Mouse (Mus musculus): Measurements from ENCODE around the gene Srsf3. TPM values are rescaled to one million over a fixed set of nuclear protein-coding genes. Genes with fewer than 3 reads are reported as not detected.
A peak's percentile ranks its signal among the peaks of the same experiment; 100 is the strongest.

Srsf3 gene
- polyA plus RNA-seq, 1 experiment from 2014 or later = 356 TPM

DNA sequence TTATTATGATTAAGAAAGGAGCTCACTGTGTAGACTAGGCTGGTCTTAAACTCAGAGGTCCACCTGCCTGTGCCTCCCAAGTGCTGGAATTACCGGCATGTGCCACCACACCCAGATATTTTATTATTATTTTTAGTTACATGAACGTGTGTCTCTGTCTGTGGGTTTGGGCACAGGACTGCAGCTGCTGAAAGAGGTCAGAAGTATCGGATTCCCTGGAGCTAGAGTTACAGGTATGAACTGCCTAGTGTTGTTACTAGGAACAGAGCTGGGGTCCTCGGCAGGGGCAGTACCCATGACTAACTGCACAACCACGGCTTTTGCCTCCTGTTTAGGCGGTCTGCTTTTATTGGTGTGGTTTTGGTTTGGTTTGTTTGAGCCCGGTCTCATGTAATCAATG is 23.8 kb downstream of the Srsf3 start:
- no peaks in the 10 kb centered on the region for H3K9me3 ChIP-seq (ENCODE audit: control insufficient read depth, low read length)
- H3K4me2 ChIP-seq (ENCODE audit: low read length) = no peak overlapping the region
- ATAC-seq = no peak
- no peak overlapping the region for H3K4me3 ChIP-seq (ENCODE audit: low read length)
- no peak overlapping the region for H3K27ac ChIP-seq (ENCODE audit: low read depth, low read length)
- H3K27me3 ChIP-seq (replicated peaks; ENCODE audit: control insufficient read depth, insufficient read depth, low read length) = no peaks in the 10 kb centered on the region
- H3K4me1 ChIP-seq (ENCODE audit: control insufficient read depth, insufficient read depth, low read depth, low read length) = peaks cover 11% of the 10 kb centered on the region
- H3K36me3 ChIP-seq (ENCODE audit: control insufficient read depth, insufficient read depth, low read length) = no peaks in the 10 kb centered on the region
- WGBS = 33% methylated on average over 7 of the region's 7 CpGs
- no peak overlapping the region for H3K9ac ChIP-seq (ENCODE audit: low read depth, low read length)

DNA sequence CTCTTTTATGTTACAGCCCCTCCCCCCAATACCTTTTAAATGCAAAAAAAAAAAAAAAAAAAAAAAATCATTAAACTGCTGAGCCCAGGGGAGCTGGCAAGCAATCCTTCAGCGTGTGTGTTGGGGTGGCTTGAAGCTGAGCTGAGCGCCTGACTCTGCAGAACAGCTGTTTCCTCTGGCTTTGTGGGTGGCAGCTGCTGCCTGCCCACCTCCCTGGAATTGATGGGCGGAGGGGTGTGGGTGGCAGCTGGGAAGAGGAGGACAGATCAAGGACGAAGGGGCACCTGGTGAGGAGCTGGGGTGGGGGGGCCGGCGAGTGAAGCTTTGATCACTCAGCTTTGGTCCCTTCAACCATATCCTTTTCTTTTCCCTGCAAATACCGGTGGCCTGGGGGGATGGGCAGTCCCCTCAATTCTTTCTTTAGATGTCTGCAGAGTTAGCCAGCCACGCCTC is 24.3 kb downstream of the Srsf3 start:
- H3K4me3 ChIP-seq (ENCODE audit: low read length) = no peak overlapping the region
- no peak for ATAC-seq
- H3K9me3 ChIP-seq (ENCODE audit: control insufficient read depth, low read length) = no peaks in the 10 kb centered on the region
- H3K4me1 ChIP-seq (ENCODE audit: control insufficient read depth, insufficient read depth, low read depth, low read length) = peaks cover 10% of the 10 kb centered on the region
- WGBS = 4% methylated on average over 8 of the region's 8 CpGs
- H3K36me3 ChIP-seq (ENCODE audit: control insufficient read depth, insufficient read depth, low read length) = no peaks in the 10 kb centered on the region
- no peak overlapping the region for H3K9ac ChIP-seq (ENCODE audit: low read depth, low read length)
- no peak overlapping the region for H3K4me2 ChIP-seq (ENCODE audit: low read length)
- H3K27ac ChIP-seq (ENCODE audit: low read depth, low read length) = no peak overlapping the region
- H3K27me3 ChIP-seq (replicated peaks; ENCODE audit: control insufficient read depth, insufficient read depth, low read length) = no peaks in the 10 kb centered on the region

DNA sequence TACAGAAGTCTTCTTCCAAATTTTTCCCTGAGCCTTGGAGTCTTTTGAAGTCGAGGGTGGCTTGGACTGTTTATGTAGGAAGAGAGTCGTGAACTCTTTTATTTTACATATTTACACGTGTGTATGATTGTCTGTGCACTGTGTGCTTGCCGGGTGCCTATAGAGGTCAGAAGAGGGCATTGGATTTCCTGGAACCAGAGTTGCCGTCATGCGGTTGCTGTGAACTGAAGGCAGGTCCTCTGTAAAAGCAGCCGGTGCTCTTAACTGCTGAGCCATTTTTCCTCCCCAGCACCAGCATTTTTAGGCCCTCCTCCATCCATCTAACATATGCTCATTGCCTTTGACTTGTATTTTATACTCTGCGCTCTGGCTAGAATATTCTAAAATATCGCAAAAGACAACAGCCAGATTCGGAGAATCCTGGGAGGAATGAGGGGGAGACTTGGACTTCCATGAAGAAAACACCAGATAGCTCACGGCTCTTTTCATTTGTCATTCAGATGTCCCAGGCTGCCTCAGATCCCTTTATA is 25.0 kb downstream of the Srsf3 start:
- no peak overlapping the region for H3K4me3 ChIP-seq (ENCODE audit: low read length)
- no peak overlapping the region for H3K27ac ChIP-seq (ENCODE audit: low read depth, low read length)
- peaks cover 13% of the 10 kb centered on the region for H3K4me1 ChIP-seq (ENCODE audit: control insufficient read depth, insufficient read depth, low read depth, low read length)
- H3K36me3 ChIP-seq (ENCODE audit: control insufficient read depth, insufficient read depth, low read length) = no peaks in the 10 kb centered on the region
- no peaks in the 10 kb centered on the region for H3K9me3 ChIP-seq (ENCODE audit: control insufficient read depth, low read length)
- ATAC-seq = no peak
- 77% methylated on average over 11 of the region's 11 CpGs for WGBS
- no peak overlapping the region for H3K9ac ChIP-seq (ENCODE audit: low read depth, low read length)
- H3K27me3 ChIP-seq (replicated peaks; ENCODE audit: control insufficient read depth, insufficient read depth, low read length) = no peaks in the 10 kb centered on the region
- no peak overlapping the region for H3K4me2 ChIP-seq (ENCODE audit: low read length)

DNA sequence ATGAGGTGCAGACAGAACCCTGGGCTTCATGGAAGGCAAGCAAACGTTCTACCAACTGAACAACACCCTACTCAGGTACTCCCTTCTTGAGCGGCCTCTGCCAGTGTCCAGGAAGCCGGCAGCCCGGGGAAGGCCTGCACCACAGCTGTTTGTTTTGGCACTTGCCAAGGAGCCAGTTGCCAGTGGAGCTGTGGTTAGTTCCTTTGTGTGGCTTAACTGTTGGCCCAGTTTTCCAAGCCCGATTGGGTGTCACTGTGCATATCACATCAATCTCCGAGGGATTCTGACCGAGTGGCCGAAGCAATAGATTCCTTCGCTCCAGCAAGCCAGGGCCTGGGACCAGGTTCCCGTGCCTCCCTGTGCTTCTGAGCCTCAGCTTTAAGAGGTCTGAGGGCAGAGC is 25.5 kb downstream of the Srsf3 start:
- H3K9me3 ChIP-seq (ENCODE audit: control insufficient read depth, low read length) = no peaks in the 10 kb centered on the region
- H3K27me3 ChIP-seq (replicated peaks; ENCODE audit: control insufficient read depth, insufficient read depth, low read length) = no peaks in the 10 kb centered on the region
- no peak for ATAC-seq
- 66% methylated on average over 10 of the region's 10 CpGs for whole genome bisulfite sequencing
- H3K4me2 ChIP-seq (ENCODE audit: low read length) = no peak overlapping the region
- no peak overlapping the region for H3K4me3 ChIP-seq (ENCODE audit: low read length)
- no peak overlapping the region for H3K9ac ChIP-seq (ENCODE audit: low read depth, low read length)
- H3K27ac ChIP-seq (ENCODE audit: low read depth, low read length) = no peak overlapping the region
- H3K4me1 ChIP-seq (ENCODE audit: control insufficient read depth, insufficient read depth, low read depth, low read length) = peaks cover 13% of the 10 kb centered on the region
- H3K36me3 ChIP-seq (ENCODE audit: control insufficient read depth, insufficient read depth, low read length) = no peaks in the 10 kb centered on the region

DNA sequence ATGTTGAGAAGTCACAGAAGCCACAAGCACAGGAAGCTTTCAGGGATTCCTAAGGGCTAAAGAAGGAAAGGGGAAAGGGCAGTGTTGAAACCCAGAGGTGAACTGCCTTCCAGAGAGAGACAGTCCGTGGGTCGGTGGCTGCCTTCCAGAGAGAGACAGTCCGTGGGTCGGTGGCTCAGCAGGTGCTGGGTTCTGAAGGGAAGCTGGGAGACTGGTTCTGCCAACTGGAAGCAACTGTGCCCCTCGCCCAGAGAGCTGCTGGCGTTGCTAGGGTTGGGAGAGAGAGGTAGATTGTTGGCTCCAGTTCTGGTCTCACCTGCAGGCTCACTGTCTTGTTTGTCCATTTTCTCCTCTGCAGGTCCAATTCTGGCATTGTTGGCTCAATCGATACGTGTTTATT is 26.1 kb downstream of the Srsf3 start:
- Histone ChIP-seq H3K4me3 (ENCODE audit: low read length) (no peak overlapping the region), H3K36me3 (ENCODE audit: control insufficient read depth, insufficient read depth, low read length) (no peaks in the 10 kb centered on the region), H3K27me3 (replicated peaks; ENCODE audit: control insufficient read depth, insufficient read depth, low read length) (no peaks in the 10 kb centered on the region), H3K9ac (ENCODE audit: low read depth, low read length) (no peak overlapping the region), H3K27ac (ENCODE audit: low read depth, low read length) (no peak overlapping the region), H3K9me3 (ENCODE audit: control insufficient read depth, low read length) (no peaks in the 10 kb centered on the region), H3K4me2 (ENCODE audit: low read length) (no peak overlapping the region), H3K4me1 (ENCODE audit: control insufficient read depth, insufficient read depth, low read depth, low read length) (peaks cover 13% of the 10 kb centered on the region)
- 66% methylated on average over 8 of the region's 8 CpGs for WGBS
- ATAC-seq = no peak

DNA sequence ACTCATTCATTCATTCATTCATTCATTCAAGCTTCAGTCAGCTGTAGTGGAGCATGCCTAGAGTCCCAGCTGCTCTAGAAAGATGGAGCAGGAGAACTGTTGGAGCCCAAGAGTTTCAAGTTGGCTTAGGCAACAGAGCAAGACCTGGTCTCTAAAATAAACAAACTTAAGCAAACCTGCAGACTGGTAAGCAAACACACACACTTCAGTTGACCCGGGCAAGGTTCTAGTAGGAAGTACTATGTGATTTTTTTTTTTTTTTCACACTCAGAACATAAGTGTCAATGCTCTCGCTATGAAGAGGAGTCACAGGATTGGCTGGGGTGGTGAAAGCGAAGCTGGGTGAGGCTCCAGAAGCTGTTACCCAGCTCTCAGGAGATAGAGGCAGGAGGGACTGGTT is 27.2 kb downstream of the Srsf3 start:
- peaks cover 13% of the 10 kb centered on the region for H3K4me1 ChIP-seq (ENCODE audit: control insufficient read depth, insufficient read depth, low read depth, low read length)
- no peaks in the 10 kb centered on the region for H3K27me3 ChIP-seq (replicated peaks; ENCODE audit: control insufficient read depth, insufficient read depth, low read length)
- ATAC-seq = no peak
- H3K36me3 ChIP-seq (ENCODE audit: control insufficient read depth, insufficient read depth, low read length) = no peaks in the 10 kb centered on the region
- H3K9me3 ChIP-seq (ENCODE audit: control insufficient read depth, low read length) = no peaks in the 10 kb centered on the region
- H3K9ac ChIP-seq (ENCODE audit: low read depth, low read length) = no peak overlapping the region
- 90% methylated on average over 3 of the region's 3 CpGs for WGBS
- no peak overlapping the region for H3K4me3 ChIP-seq (ENCODE audit: low read length)
- no peak overlapping the region for H3K27ac ChIP-seq (ENCODE audit: low read depth, low read length)
- no peak overlapping the region for H3K4me2 ChIP-seq (ENCODE audit: low read length)

DNA sequence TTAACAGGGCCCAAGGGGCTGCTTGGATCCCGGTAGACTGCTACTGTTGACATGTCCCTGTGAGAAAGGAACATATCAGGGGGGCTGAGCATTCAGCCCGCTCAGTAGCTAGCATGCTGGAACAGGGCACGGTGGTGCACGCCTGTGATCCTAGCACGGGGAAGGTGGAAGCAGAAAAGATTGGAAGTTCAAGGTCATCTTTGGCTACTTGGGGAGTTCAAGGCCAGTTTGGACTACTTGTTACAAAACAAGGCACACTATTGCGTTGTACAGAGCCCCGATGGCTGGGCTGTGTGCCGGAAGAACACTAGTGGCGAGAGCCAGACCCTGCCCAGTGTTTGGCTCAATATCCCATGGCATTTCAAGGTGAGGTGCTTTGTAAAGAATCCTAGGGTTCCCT is 28.5 kb downstream of the Srsf3 start:
- no peak for ATAC-seq
- no peaks in the 10 kb centered on the region for H3K36me3 ChIP-seq (ENCODE audit: control insufficient read depth, insufficient read depth, low read length)
- H3K9ac ChIP-seq (ENCODE audit: low read depth, low read length) = no peak overlapping the region
- no peaks in the 10 kb centered on the region for H3K27me3 ChIP-seq (replicated peaks; ENCODE audit: control insufficient read depth, insufficient read depth, low read length)
- no peaks in the 10 kb centered on the region for H3K9me3 ChIP-seq (ENCODE audit: control insufficient read depth, low read length)
- peaks cover 13% of the 10 kb centered on the region for H3K4me1 ChIP-seq (ENCODE audit: control insufficient read depth, insufficient read depth, low read depth, low read length)
- 86% methylated on average over 9 of the region's 9 CpGs for WGBS
- H3K4me2 ChIP-seq (ENCODE audit: low read length) = no peak overlapping the region
- no peak overlapping the region for H3K27ac ChIP-seq (ENCODE audit: low read depth, low read length)
- H3K4me3 ChIP-seq (ENCODE audit: low read length) = no peak overlapping the region

DNA sequence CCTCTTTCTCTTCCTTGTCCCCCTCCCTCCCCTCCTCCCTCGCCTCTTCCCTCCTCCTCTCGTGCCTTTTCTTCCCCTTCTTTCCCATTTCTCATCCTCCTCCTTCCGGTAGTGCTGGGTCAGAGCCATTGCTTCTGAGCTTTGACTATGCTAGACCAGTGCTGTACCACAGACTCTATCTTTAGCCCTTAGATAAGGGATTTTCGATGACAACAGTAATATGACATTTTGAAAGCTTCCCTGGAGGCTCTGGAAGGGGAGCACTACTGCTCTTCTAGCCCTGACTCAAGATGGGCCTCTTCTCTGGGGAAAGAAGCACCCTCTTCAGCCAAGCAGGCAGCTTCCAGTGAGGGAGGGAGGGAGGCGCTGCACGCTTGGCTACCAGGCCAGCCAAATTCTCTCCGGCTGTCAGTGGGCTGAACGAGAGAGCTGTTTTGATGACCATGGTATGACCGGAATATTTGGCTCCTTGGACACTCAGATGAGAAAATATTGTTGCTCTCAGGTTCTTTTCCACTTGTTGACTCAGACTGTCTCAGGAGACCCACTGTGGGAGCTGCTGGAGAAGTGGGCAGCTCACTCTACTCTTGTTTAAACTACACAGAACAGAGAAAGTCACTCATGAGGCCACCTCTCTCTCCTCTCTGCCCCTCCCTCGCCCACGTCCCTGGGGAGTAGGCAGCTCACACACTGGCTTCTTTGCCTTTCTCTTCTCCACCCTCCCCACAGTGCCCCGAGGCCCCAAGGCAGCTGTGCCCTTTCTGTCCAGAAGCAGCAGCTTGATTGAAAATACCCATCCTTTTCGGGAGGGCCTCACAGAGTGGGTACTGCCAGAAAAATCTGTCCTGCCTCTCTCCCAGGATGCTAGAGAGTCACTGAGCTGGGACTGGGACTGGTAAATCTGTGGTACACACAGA is 29.9 kb downstream of the Srsf3 start:
- 0 out of 2 replicates have a peak overlapping the region, but pooled peaks have one; percentile 6 for H3K9ac ChIP-seq (ENCODE audit: low read depth, low read length)
- H3K36me3 ChIP-seq (ENCODE audit: control insufficient read depth, insufficient read depth, low read length) = no peaks in the 10 kb centered on the region
- no peak overlapping the region for H3K4me2 ChIP-seq (ENCODE audit: low read length)
- no peaks in the 10 kb centered on the region for H3K27me3 ChIP-seq (replicated peaks; ENCODE audit: control insufficient read depth, insufficient read depth, low read length)
- peaks cover 6% of the 10 kb centered on the region for H3K4me1 ChIP-seq (ENCODE audit: control insufficient read depth, insufficient read depth, low read depth, low read length)
- no peaks in the 10 kb centered on the region for H3K9me3 ChIP-seq (ENCODE audit: control insufficient read depth, low read length)
- 45% methylated on average over 13 of the region's 13 CpGs for WGBS
- peak overlapping the region; percentile 23 for H3K27ac ChIP-seq (ENCODE audit: low read depth, low read length)
- no peak overlapping the region for H3K4me3 ChIP-seq (ENCODE audit: low read length)
- no peak for ATAC-seq

DNA sequence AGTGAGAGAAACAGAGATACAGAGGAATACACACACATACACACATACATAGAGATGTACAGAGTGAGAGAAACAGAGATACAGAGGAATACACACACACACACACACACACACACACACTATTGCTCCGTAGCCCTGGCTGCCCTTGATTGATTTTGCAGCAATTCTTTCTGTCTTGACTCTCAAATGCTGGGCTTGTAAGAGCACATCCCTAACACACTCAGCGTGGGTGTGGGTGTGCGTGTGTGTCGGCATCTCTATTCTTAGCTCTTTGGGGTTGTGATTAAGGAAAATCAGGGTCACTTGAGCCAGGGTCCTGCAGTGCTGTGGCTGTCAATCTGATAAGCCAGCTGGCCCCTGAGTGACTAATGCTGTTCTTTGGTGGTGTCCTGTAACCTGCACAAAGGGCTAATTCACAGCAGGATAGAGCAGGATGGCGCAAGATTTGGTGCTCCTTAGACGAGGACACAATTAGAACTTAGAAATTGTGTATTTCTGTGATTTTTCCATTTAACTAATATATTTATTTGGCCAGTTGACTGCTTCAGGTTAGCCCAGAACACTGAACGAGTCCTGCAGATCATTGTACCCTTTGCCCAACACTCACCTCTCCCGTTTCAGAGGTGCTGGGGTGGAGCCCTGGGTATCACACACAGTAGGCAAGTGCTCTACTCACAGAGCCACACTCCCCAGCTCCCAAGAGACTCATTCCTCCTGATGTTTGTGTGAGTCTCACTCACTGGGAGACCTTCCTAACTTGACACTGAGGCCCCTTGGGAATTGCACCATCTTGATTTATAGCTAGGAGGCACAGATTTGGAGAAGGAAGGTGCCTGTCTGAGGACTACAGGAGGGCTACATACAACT is 30.9 kb downstream of the Srsf3 start:
- H3K27ac ChIP-seq (ENCODE audit: low read depth, low read length) = no peak overlapping the region
- H3K4me3 ChIP-seq (ENCODE audit: low read length) = no peak overlapping the region
- peaks cover 5% of the 10 kb centered on the region for H3K4me1 ChIP-seq (ENCODE audit: control insufficient read depth, insufficient read depth, low read depth, low read length)
- H3K9ac ChIP-seq (ENCODE audit: low read depth, low read length) = no peak overlapping the region
- no peaks in the 10 kb centered on the region for H3K9me3 ChIP-seq (ENCODE audit: control insufficient read depth, low read length)
- H3K36me3 ChIP-seq (ENCODE audit: control insufficient read depth, insufficient read depth, low read length) = no peaks in the 10 kb centered on the region
- no peak for ATAC-seq
- WGBS = 53% methylated on average over 8 of the region's 8 CpGs
- H3K27me3 ChIP-seq (replicated peaks; ENCODE audit: control insufficient read depth, insufficient read depth, low read length) = no peaks in the 10 kb centered on the region
- no peak overlapping the region for H3K4me2 ChIP-seq (ENCODE audit: low read length)

All from hindbrain, embryonic 16.5 days (tissue).